Mouse (Mus musculus) MEL (cell line): Measurements from ENCODE around the gene Bmt2. TPM values are rescaled to one million over a fixed set of nuclear protein-coding genes. Genes with fewer than 3 reads are reported as not detected.

ENCODE experiments used
- DNase-seq: peaks from one replicate; pipeline ENCODE4 v3.0.0; 2011; ENCODE audit warnings: low read depth, low spot score
- H3K27ac ChIP-seq: 2 replicates; pipeline ENCODE4 v1.5.1; 2012; ENCODE audit warnings: low read depth, mild to moderate bottlenecking, control low read depth, low read length, moderate library complexity; ENCODE audit not compliant: control insufficient read depth
- H3K27me3 ChIP-seq, 2 experiments: fragments of 150-350 bp in 1 of 2; sonication (generic) in 1 of 2; 2 replicates each; pipeline ENCODE4 v1.6.1; 2012; ENCODE audit warnings: low read length in 2 of 2, mild to moderate bottlenecking in 2 of 2, improper control_type of control experiment in 1 of 2, moderate library complexity in 1 of 2; ENCODE audit not compliant: insufficient read depth in 2 of 2, control insufficient read depth in 1 of 2
- H3K36me3 ChIP-seq, 2 experiments: 2 replicates each; pipeline ENCODE4 v1.6.1; 2012 to 2014; ENCODE audit warnings: low read length in 2 of 2, improper control_type of control experiment in 1 of 2, inconsistent platforms in 1 of 2, mild to moderate bottlenecking in 1 of 2; ENCODE audit not compliant: insufficient read depth in 2 of 2, control insufficient read depth in 1 of 2
- H3K4me1 ChIP-seq, 2 experiments: fragments of 150-350 bp in 1 of 2; sonication (generic) in 1 of 2; 2 replicates each; pipeline ENCODE4 v1.6.1; 2012; ENCODE audit warnings: low read length in 2 of 2, improper control_type of control experiment in 1 of 2, mild to moderate bottlenecking in 1 of 2; ENCODE audit not compliant: insufficient read depth in 2 of 2, control insufficient read depth in 1 of 2
- H3K4me3 ChIP-seq, 2 experiments: fragments of 150-350 bp in 1 of 2; sonication (generic) in 1 of 2; 2 replicates each; pipeline ENCODE4 v1.5.1; 2012; ENCODE audit warnings: low read depth in 2 of 2, low read length in 2 of 2, mild to moderate bottlenecking in 2 of 2, moderate library complexity in 2 of 2, control low read depth in 1 of 2, improper control_type of control experiment in 1 of 2; ENCODE audit not compliant: control insufficient read depth in 1 of 2, insufficient read depth in 1 of 2
- H3K79me2 ChIP-seq: 2 replicates; pipeline ENCODE4 v1.6.1; 2012; ENCODE audit warnings: mild to moderate bottlenecking, low read length, moderate library complexity; ENCODE audit not compliant: control insufficient read depth, poor library complexity, insufficient read depth
- H3K9ac ChIP-seq: 2 replicates; pipeline ENCODE4 v1.6.1; 2012; ENCODE audit warnings: low read depth, mild to moderate bottlenecking, control low read depth, low read length, moderate library complexity; ENCODE audit not compliant: control insufficient read depth, poor library complexity, severe bottlenecking
- H3K9me3 ChIP-seq: fragments of 150-350 bp; sonication (generic); replicated peaks from 2 replicates; pipeline ENCODE4 v1.6.1; 2012; ENCODE audit warnings: mild to moderate bottlenecking, low read length, improper control_type of control experiment, moderate library complexity; ENCODE audit not compliant: insufficient read depth
- BHLHE40 ChIP-seq: IDR thresholded peaks from 2 replicates; pipeline ENCODE4 v1.6.1; 2012; ENCODE audit warnings: low read depth, mild to moderate bottlenecking, inconsistent platforms, low read length, improper control_type of control experiment, borderline replicate concordance
- CHD1 ChIP-seq: IDR thresholded peaks from 2 replicates; pipeline ENCODE4 v1.6.1; 2012; ENCODE audit warnings: low read depth, mild to moderate bottlenecking, inconsistent platforms, low read length, improper control_type of control experiment
- CTCF ChIP-seq, 3 experiments: IDR thresholded peaks in 2 of 3; conservative IDR thresholded peaks in 1 of 3; 2 replicates each; pipeline ENCODE4 v1.5.1; 2011 to 2012; ENCODE audit warnings: low read length in 3 of 3, low read depth in 2 of 3, mild to moderate bottlenecking in 2 of 3, improper control_type of control experiment in 1 of 3, inconsistent platforms in 1 of 3, mixed read lengths in 1 of 3, moderate library complexity in 1 of 3; ENCODE audit not compliant: control insufficient read depth in 1 of 3, insufficient read depth in 1 of 3, poor library complexity in 1 of 3, severe bottlenecking in 1 of 3
- E2F4 ChIP-seq: IDR thresholded peaks from 2 replicates; pipeline ENCODE4 v1.6.1; 2011; ENCODE audit warnings: low read depth, low read length, improper control_type of control experiment, borderline replicate concordance
- ELF1 ChIP-seq: IDR thresholded peaks from 2 replicates; pipeline ENCODE4 v1.6.1; 2014; ENCODE audit warnings: low read depth, mild to moderate bottlenecking, inconsistent platforms, low read length, improper control_type of control experiment, moderate library complexity
- EP300 ChIP-seq, 2 experiments: IDR thresholded peaks; 2 replicates each; pipeline ENCODE4 v1.6.1; 2011; ENCODE audit warnings: improper control_type of control experiment in 2 of 2, low read length in 2 of 2, low read depth in 1 of 2, mild to moderate bottlenecking in 1 of 2
- ETS1 ChIP-seq: IDR thresholded peaks from 2 replicates; pipeline ENCODE4 v1.6.1; 2012; ENCODE audit warnings: low read depth, mild to moderate bottlenecking, inconsistent platforms, low read length, improper control_type of control experiment, moderate library complexity
- GABPA ChIP-seq: IDR thresholded peaks from 2 replicates; pipeline ENCODE4 v1.6.1; 2012; ENCODE audit warnings: low read depth, mild to moderate bottlenecking, inconsistent platforms, low read length, improper control_type of control experiment, moderate library complexity
- GATA1 ChIP-seq: IDR thresholded peaks from 2 replicates; pipeline ENCODE4 v1.6.1; 2011; ENCODE audit warnings: low read depth, low read length, improper control_type of control experiment
- HCFC1 ChIP-seq: IDR thresholded peaks from 2 replicates; pipeline ENCODE4 v1.6.1; 2012; ENCODE audit warnings: low read depth, mild to moderate bottlenecking, inconsistent platforms, low read length, improper control_type of control experiment, moderate library complexity
- JUND ChIP-seq: IDR thresholded peaks from 2 replicates; pipeline ENCODE4 v1.6.1; 2011; ENCODE audit warnings: low read depth, mild to moderate bottlenecking, improper control_type of control experiment, low read length
- MAFK ChIP-seq: IDR thresholded peaks from 2 replicates; pipeline ENCODE4 v1.6.1; 2011; ENCODE audit warnings: low read depth, mild to moderate bottlenecking, low read length, improper control_type of control experiment, borderline replicate concordance
- MAX ChIP-seq: IDR thresholded peaks from 2 replicates; pipeline ENCODE4 v1.6.1; 2011; ENCODE audit warnings: low read length, improper control_type of control experiment
- MAZ ChIP-seq: IDR thresholded peaks from 2 replicates; pipeline ENCODE4 v1.6.1; 2012; ENCODE audit warnings: low read depth, mild to moderate bottlenecking, inconsistent platforms, low read length, improper control_type of control experiment
- MEF2A ChIP-seq: IDR thresholded peaks from 2 replicates; pipeline ENCODE4 v1.6.1; 2014; ENCODE audit warnings: low read depth, mild to moderate bottlenecking, inconsistent platforms, low read length, improper control_type of control experiment; ENCODE audit not compliant: poor library complexity, insufficient replicate concordance, severe bottlenecking; ENCODE audit errors: extremely low read depth
- MXI1 ChIP-seq: IDR thresholded peaks from 2 replicates; pipeline ENCODE4 v1.6.1; 2011; ENCODE audit warnings: mild to moderate bottlenecking, low read depth, low read length, improper control_type of control experiment
- MYB ChIP-seq: IDR thresholded peaks from 2 replicates; pipeline ENCODE4 v1.6.1; 2011; ENCODE audit warnings: mild to moderate bottlenecking, low read depth, low read length, improper control_type of control experiment
- MYC ChIP-seq: IDR thresholded peaks from 2 replicates; pipeline ENCODE4 v1.6.1; 2011; ENCODE audit warnings: low read depth, mild to moderate bottlenecking, low read length, improper control_type of control experiment, moderate library complexity
- NELFE ChIP-seq: IDR thresholded peaks from 2 replicates; pipeline ENCODE4 v1.6.1; 2011; ENCODE audit warnings: low read depth, low read length, improper control_type of control experiment
- NRF1 ChIP-seq: IDR thresholded peaks from 2 replicates; pipeline ENCODE4 v1.6.1; 2014; ENCODE audit warnings: low read depth, mild to moderate bottlenecking, inconsistent platforms, low read length, improper control_type of control experiment, moderate library complexity; ENCODE audit not compliant: poor library complexity, insufficient read depth, severe bottlenecking
- POLR2A ChIP-seq, 2 experiments: IDR thresholded peaks; 2 replicates each; pipeline ENCODE4 v1.6.1; 2011 to 2012; ENCODE audit warnings: low read length in 2 of 2, mild to moderate bottlenecking in 2 of 2, control low read depth in 1 of 2, improper control_type of control experiment in 1 of 2, low read depth in 1 of 2, moderate library complexity in 1 of 2; ENCODE audit not compliant: control insufficient read depth in 1 of 2, insufficient read depth in 1 of 2, poor library complexity in 1 of 2
- POLR2AphosphoS2 ChIP-seq: IDR thresholded peaks from 2 replicates; pipeline ENCODE4 v1.6.1; 2011; ENCODE audit warnings: low read length, improper control_type of control experiment
- POLR2AphosphoS5 ChIP-seq: IDR thresholded peaks from 2 replicates; pipeline ENCODE4 v1.6.1; 2012; ENCODE audit warnings: low read depth, borderline replicate concordance, mild to moderate bottlenecking, inconsistent platforms, low read length, moderate library complexity, mixed read lengths
- SIN3A ChIP-seq: IDR thresholded peaks from 2 replicates; pipeline ENCODE4 v1.6.1; 2012; ENCODE audit warnings: low read length, improper control_type of control experiment, inconsistent platforms
- SMC3 ChIP-seq: IDR thresholded peaks from 2 replicates; pipeline ENCODE4 v1.6.1; 2011; ENCODE audit warnings: low read depth, low read length, improper control_type of control experiment
- TAL1 ChIP-seq: IDR thresholded peaks from 2 replicates; pipeline ENCODE4 v1.6.1; 2012; ENCODE audit warnings: mild to moderate bottlenecking, inconsistent platforms, low read length, moderate library complexity, mixed read lengths
- TCF12 ChIP-seq: IDR thresholded peaks from 2 replicates; pipeline ENCODE4 v1.6.1; 2014; ENCODE audit warnings: low read depth, mild to moderate bottlenecking, inconsistent platforms, low read length, improper control_type of control experiment, moderate library complexity
- UBTF ChIP-seq: IDR thresholded peaks from 2 replicates; pipeline ENCODE4 v1.6.1; 2012; ENCODE audit warnings: low read depth, mild to moderate bottlenecking, inconsistent platforms, low read length, improper control_type of control experiment, moderate library complexity, borderline replicate concordance; ENCODE audit not compliant: insufficient read depth
- USF1 ChIP-seq: IDR thresholded peaks from 2 replicates; pipeline ENCODE4 v1.6.1; 2014; ENCODE audit warnings: low read depth, mild to moderate bottlenecking, inconsistent platforms, low read length, improper control_type of control experiment, moderate library complexity
- USF2 ChIP-seq, 2 experiments: IDR thresholded peaks; 2 replicates each; pipeline ENCODE4 v1.6.1; 2011 to 2012; ENCODE audit warnings: improper control_type of control experiment in 2 of 2, low read length in 2 of 2, borderline replicate concordance in 1 of 2, inconsistent platforms in 1 of 2, low read depth in 1 of 2, mild to moderate bottlenecking in 1 of 2; ENCODE audit not compliant: insufficient read depth in 1 of 2
- ZKSCAN1 ChIP-seq: IDR thresholded peaks from 2 replicates; pipeline ENCODE4 v1.6.1; 2012; ENCODE audit warnings: low read depth, mild to moderate bottlenecking, inconsistent platforms, low read length, improper control_type of control experiment, moderate library complexity
- ZMIZ1 ChIP-seq: IDR thresholded peaks from 2 replicates; pipeline ENCODE4 v1.6.1; 2012; ENCODE audit warnings: low read depth, mild to moderate bottlenecking, inconsistent platforms, low read length, improper control_type of control experiment, moderate library complexity
- ZNF384 ChIP-seq: IDR thresholded peaks from 2 replicates; pipeline ENCODE4 v1.6.1; 2012; ENCODE audit warnings: low read depth, mild to moderate bottlenecking, inconsistent platforms, low read length, improper control_type of control experiment
- polyA plus RNA-seq, 2 experiments: library from polyadenylated mRNA; stranded (reverse) in 1 of 2; unstranded in 1 of 2; fragments of >175 nt in 1 of 2; fragments of >200 nt in 1 of 2; gene quantifications; 2 replicates each; pipeline versions ENCODE4 v1.2.1 to v1.2.4; 2012; ENCODE audit warnings: low replicate concordance in 2 of 2, low read depth in 1 of 2; ENCODE audit not compliant: insufficient read length in 2 of 2, insufficient read depth in 1 of 2, missing spikeins in 1 of 2
- total RNA-seq: library from RNA; depleted of rRNA; stranded (reverse); fragments of 300-350 nt; gene quantifications from 2 replicates; pipeline ENCODE4 v1.2.3, GENCODE M21; 2012

Bmt2 gene
- total and polyA plus RNA-seq, 3 experiments: 3.1 to 4.7 TPM; not detected in 1

- Histone ChIP-seq H3K9ac (no peak overlapping the region), H3K4me3 (no peak overlapping the region), H3K27ac (peak overlapping the region; percentile 58), H3K4me1 (peaks cover 7 to 8% of the 10 kb centered on the region in 2 experiments; a peak in 3 of 4 replicates), H3K79me2 (no peaks in the 10 kb centered on the region), H3K36me3 (peaks cover 2 to 10% of the 10 kb centered on the region in 2 experiments), H3K9me3 (no peaks in the 10 kb centered on the region), H3K27me3 (no peaks in the 10 kb centered on the region)
- peak; percentile 37 for DNase-seq
- TF ChIP-seq MXI1 (no peak), GABPA (no peak), POLR2AphosphoS5 (no peak), MAZ (no peak), CHD1 (no peak), ZKSCAN1 (no peak), TCF12 (peak; percentile 76), SIN3A (no peak), MYC (no peak), MEF2A (no peak), CTCF (IDR thresholded peaks at IDR 0.05 in 2 of 3, conservative IDR thresholded peaks at IDR 0.05 in 1 of 3; ENCODE audit: control insufficient read depth in 1 of 3, insufficient read depth in 1 of 3, low read depth in 2 of 3, low read length in 3 of 3, poor library complexity in 1 of 3, severe bottlenecking in 1 of 3) (no peak), TAL1 (no peak), USF2 (IDR thresholded peaks at IDR 0.05; ENCODE audit: borderline replicate concordance in 1 of 2, insufficient read depth in 1 of 2, low read depth in 1 of 2, low read length in 2 of 2) (no peak), MAFK (no peak), HCFC1 (no peak), GATA1 (peak; percentile 80), UBTF (no peak), ZNF384 (no peak), MYB (no peak), MAX (no peak), NELFE (no peak), ZMIZ1 (no peak), JUND (no peak), EP300 (IDR thresholded peaks at IDR 0.05; ENCODE audit: low read depth in 1 of 2, low read length in 2 of 2) (peak; percentile 80 to 81), ETS1 (peak; percentile 47; the same call in 1 of the 2 replicates), SMC3 (no peak), BHLHE40 (no peak), USF1 (no peak), NRF1 (no peak), POLR2A (IDR thresholded peaks at IDR 0.05; ENCODE audit: control insufficient read depth in 1 of 2, insufficient read depth in 1 of 2, low read depth in 1 of 2, low read length in 2 of 2, poor library complexity in 1 of 2) (no peak), E2F4 (no peak), ELF1 (no peak), POLR2AphosphoS2 (no peak)
Observed at GRCm38 (mm10) chr6:13652284-13652683, 25.5 kb downstream of the Bmt2 start.
